Mouse (Mus musculus): ENCODE data around the gene Stx5a.

Stx5a gene

DNA sequence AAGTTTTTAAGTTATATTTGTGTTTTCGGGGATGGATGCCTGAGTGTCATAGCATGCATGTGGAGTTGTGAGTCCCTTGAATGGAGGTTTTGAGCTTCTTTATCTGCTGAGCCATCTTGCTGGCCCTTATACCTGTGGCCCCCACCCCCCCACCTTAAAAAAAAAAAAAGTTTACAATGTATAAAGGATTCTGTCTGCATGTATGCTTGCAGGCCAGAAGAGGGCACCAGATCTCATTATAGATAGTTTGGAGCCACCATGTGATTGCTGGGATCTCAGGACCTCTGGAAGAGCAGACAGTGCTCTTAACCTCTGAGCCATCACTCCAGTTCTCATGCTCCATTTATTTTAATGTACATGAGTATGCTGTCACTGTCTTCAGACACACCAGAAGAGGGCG lies 6.2 kb downstream of the Stx5a start:
- H3K4me3 ChIP-seq (replicated peaks; ENCODE audit: low read length): no peak overlapping the region
- peaks cover 95% of the 10 kb centered on the region for H3K36me3 ChIP-seq (ENCODE audit: insufficient read depth, low read length)
- peaks cover 14% of the 10 kb centered on the region for H3K4me1 ChIP-seq (replicated peaks; ENCODE audit: low read depth, low read length)
- H3K9me3 ChIP-seq (ENCODE audit: low read length): no peaks in the 10 kb centered on the region
- no peaks in the 10 kb centered on the region for H3K27me3 ChIP-seq (ENCODE audit: insufficient read depth, low read length)
- TF ChIP-seq CTCF (conservative IDR thresholded peaks at IDR 0.05; ENCODE audit: low read length) (peak; percentile 33), POU5F1 (IDR thresholded peaks at IDR 0.05; ENCODE audit: borderline replicate concordance, low read length) (no peak)

DNA sequence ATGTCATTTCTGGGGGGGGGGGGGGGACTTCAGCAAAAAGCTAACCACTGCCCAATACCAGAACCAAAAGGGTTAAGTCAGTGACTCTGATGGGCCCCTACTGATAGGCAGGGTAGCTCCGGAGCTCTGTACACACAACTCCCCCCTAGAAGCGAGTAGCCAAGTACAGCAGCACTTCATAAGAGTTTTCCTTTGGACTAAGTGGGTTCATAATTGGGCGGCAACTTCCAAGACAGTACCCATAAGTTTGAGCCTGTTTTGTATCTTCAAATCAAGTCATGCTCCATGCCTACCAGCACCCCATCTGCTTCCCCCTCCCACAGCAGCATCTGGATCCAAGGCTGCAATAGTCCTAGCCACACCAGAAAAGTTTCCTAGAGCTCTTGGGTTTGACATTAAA lies 14.4 kb downstream of the Stx5a start:
- Histone ChIP-seq H3K4me3 (replicated peaks; ENCODE audit: low read length) (peak overlapping the region; percentile 97), H3K36me3 (ENCODE audit: insufficient read depth, low read length) (peaks cover 53% of the 10 kb centered on the region), H3K9me3 (ENCODE audit: low read length) (no peaks in the 10 kb centered on the region), H3K27me3 (ENCODE audit: insufficient read depth, low read length) (no peaks in the 10 kb centered on the region), H3K4me1 (replicated peaks; ENCODE audit: low read depth, low read length) (peaks cover 42% of the 10 kb centered on the region)
- no peak for TF ChIP-seq CTCF (conservative IDR thresholded peaks at IDR 0.05; ENCODE audit: low read length)
- no peak for TF ChIP-seq POU5F1 (IDR thresholded peaks at IDR 0.05; ENCODE audit: borderline replicate concordance, low read length)
- no peak for TF ChIP-seq NANOG (IDR thresholded peaks at IDR 0.05; ENCODE audit: borderline replicate concordance, low read length)

DNA sequence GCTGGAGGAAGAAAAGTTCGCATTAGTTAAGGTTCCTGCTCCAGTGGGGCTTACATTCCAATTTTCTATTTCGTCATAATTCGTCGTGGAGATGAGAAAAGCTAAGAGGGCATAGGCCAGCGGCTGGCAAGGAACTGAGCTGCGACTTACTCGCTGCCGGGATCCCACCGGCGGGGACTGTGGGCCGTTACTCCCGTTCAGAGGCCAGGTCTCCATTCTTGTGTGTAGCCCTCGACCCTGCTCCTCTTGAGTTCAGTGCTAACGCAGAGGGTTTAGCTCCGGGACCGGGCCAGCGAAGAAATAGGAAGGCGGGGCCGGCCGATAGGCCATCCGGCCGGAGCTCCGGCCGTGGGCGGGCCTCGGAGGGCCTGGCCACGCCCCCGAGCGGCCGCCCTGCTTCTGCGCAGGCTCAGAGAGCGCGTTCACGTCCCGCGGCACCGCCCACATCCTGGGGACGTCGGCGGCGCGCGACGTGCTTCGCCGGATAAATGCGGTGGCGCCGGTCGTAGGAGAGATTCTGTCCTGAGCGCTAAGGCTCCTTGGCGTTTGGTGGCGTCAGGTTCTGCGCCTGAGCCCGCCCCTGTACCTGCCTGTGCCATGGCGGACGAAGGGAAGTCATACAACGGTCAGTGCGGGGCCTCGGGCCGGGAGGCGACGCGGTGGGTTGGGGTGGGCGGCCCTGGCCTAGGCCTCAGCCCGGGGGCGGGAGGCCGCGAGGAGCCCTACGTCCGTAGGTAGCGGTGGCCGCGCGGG lies 15.6 kb downstream of the Stx5a start, which contains the start of gene Nxf1:
Nxf1 (plus strand) TSS at position 439 of the 753 bp plus-strand sequence.
- Histone ChIP-seq H3K4me1 (replicated peaks; ENCODE audit: low read depth, low read length) (peaks cover 47% of the 10 kb centered on the region), H3K4me3 (replicated peaks; ENCODE audit: low read length) (peak within 1 kb of the TSS; percentile 97), H3K36me3 (ENCODE audit: insufficient read depth, low read length) (peaks cover 48% of the 10 kb centered on the region), H3K27me3 (ENCODE audit: insufficient read depth, low read length) (no peaks in the 10 kb centered on the region), H3K9me3 (ENCODE audit: low read length) (no peaks in the 10 kb centered on the region)
- TF ChIP-seq NANOG (IDR thresholded peaks at IDR 0.05; ENCODE audit: borderline replicate concordance, low read length): no peak
- TF ChIP-seq CTCF (conservative IDR thresholded peaks at IDR 0.05; ENCODE audit: low read length): no peak
- no peak for TF ChIP-seq POU5F1 (IDR thresholded peaks at IDR 0.05; ENCODE audit: borderline replicate concordance, low read length)

DNA sequence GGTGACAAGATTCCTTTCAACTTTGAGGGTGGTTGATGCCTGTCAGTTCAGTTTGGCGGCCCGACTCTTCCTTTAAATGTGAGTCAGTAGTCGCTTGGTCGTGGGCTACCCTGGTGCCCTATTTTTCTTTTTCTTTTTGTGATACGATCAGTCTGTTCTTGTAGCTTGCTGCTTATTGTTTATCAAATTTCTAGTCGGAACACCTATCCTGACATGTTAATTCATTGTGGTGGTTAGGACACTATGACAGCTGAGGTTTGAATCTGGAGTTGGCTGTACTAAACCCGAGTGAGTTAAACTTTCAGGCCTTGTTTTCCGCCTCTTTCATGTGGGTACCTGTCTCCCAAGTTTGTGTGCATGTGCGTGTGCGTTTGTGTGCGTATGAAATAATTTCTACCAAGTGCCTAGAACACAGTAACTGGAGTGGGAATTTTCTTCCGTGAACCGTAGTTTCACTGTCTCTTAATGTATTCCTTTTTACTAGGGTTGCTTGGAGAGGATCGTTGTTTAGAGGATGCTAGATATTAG lies 16.3 kb downstream of the Stx5a start:
- H3K4me3 ChIP-seq (replicated peaks; ENCODE audit: low read length): peak overlapping the region; percentile 97
- H3K36me3 ChIP-seq (ENCODE audit: insufficient read depth, low read length): peaks cover 48% of the 10 kb centered on the region
- no peaks in the 10 kb centered on the region for H3K27me3 ChIP-seq (ENCODE audit: insufficient read depth, low read length)
- no peak for TF ChIP-seq NANOG (IDR thresholded peaks at IDR 0.05; ENCODE audit: borderline replicate concordance, low read length)
- TF ChIP-seq POU5F1 (IDR thresholded peaks at IDR 0.05; ENCODE audit: borderline replicate concordance, low read length): no peak
- TF ChIP-seq CTCF (conservative IDR thresholded peaks at IDR 0.05; ENCODE audit: low read length): no peak
- H3K9me3 ChIP-seq (ENCODE audit: low read length): no peaks in the 10 kb centered on the region
- H3K4me1 ChIP-seq (replicated peaks; ENCODE audit: low read depth, low read length): peaks cover 51% of the 10 kb centered on the region

DNA sequence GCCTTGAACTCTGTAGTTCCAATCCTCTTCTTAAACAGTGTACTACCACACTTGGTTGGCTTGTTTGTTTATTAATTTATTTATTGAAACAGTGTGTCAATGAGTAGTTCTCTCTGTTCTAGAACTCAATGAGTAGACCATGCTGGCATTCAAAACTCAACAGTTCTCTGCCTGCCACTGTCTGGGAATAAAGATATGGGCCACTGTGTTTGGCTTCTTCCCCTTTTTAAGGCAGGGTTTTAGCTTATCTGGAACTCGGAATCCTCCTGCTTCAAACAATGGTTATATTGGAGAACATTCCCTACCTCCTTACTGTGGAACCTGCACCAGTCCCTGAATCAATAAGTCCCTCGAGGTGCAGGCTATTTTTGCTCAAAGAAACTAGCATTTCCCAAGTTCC lies 17.7 kb downstream of the Stx5a start:
- H3K4me3 ChIP-seq (replicated peaks; ENCODE audit: low read length): peak overlapping the region; percentile 97
- H3K9me3 ChIP-seq (ENCODE audit: low read length): no peaks in the 10 kb centered on the region
- H3K27me3 ChIP-seq (ENCODE audit: insufficient read depth, low read length): no peaks in the 10 kb centered on the region
- H3K4me1 ChIP-seq (replicated peaks; ENCODE audit: low read depth, low read length): peaks cover 51% of the 10 kb centered on the region
- TF ChIP-seq POU5F1 (IDR thresholded peaks at IDR 0.05; ENCODE audit: borderline replicate concordance, low read length) (no peak), CTCF (conservative IDR thresholded peaks at IDR 0.05; ENCODE audit: low read length) (no peak), NANOG (IDR thresholded peaks at IDR 0.05; ENCODE audit: borderline replicate concordance, low read length) (no peak)
- H3K36me3 ChIP-seq (ENCODE audit: insufficient read depth, low read length): peaks cover 48% of the 10 kb centered on the region

DNA sequence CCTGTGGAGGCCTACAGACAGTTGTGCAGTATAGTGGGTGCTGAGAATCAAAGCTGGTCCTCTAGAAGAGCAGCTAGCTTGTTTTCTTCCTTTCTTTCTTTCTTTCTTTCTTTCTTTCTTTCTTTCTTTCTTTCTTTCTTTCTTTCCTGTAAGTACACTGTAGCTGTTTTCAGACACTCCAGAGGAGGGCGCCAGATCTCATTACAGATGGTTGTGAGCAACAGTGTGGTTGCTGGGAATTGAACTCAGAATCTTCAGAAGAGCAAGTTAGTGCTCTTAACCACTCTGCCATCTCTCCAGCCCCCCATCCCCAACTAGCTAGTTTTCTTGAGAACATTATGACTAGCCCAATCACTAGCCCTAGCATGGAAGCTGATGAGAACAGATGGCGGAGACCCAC lies 19.5 kb downstream of the Stx5a start:
- peaks cover 7% of the 10 kb centered on the region; the same call in 1 of the 2 replicates for H3K9me3 ChIP-seq (ENCODE audit: low read length)
- no peak for TF ChIP-seq POU5F1 (IDR thresholded peaks at IDR 0.05; ENCODE audit: borderline replicate concordance, low read length)
- no peak; the same call in 1 of the 2 replicates for TF ChIP-seq CTCF (conservative IDR thresholded peaks at IDR 0.05; ENCODE audit: low read length)
- TF ChIP-seq NANOG (IDR thresholded peaks at IDR 0.05; ENCODE audit: borderline replicate concordance, low read length): no peak
- no peak overlapping the region for H3K4me3 ChIP-seq (replicated peaks; ENCODE audit: low read length)
- H3K27me3 ChIP-seq (ENCODE audit: insufficient read depth, low read length): no peaks in the 10 kb centered on the region
- H3K4me1 ChIP-seq (replicated peaks; ENCODE audit: low read depth, low read length): peaks cover 42% of the 10 kb centered on the region
- H3K36me3 ChIP-seq (ENCODE audit: insufficient read depth, low read length): peaks cover 48% of the 10 kb centered on the region

DNA sequence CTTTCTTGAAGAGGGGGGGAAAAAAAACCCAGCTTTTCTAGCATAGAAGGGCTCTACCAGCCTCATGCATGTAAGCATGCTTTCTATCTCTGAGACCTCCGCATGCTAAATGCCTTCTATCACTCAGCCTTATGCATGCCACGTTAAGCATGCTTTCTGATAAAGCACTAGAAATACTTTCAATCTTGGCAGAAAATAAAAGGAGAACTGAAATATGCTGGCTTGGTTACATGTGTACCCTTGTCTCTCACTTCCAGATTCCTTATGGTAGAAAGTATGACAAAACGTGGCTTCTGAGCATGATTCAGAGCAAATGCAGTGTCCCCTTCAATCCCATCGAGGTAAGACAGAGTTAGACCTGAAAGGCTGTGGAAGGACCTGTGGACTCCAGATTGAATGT lies 22.1 kb downstream of the Stx5a start:
- Histone ChIP-seq H3K36me3 (ENCODE audit: insufficient read depth, low read length) (peaks cover 72% of the 10 kb centered on the region), H3K4me1 (replicated peaks; ENCODE audit: low read depth, low read length) (peaks cover 29% of the 10 kb centered on the region), H3K4me3 (replicated peaks; ENCODE audit: low read length) (no peak overlapping the region), H3K9me3 (ENCODE audit: low read length) (peaks cover 8% of the 10 kb centered on the region; the same call in 1 of the 2 replicates), H3K27me3 (ENCODE audit: insufficient read depth, low read length) (no peaks in the 10 kb centered on the region)
- TF ChIP-seq NANOG (IDR thresholded peaks at IDR 0.05; ENCODE audit: borderline replicate concordance, low read length): no peak
- no peak for TF ChIP-seq CTCF (conservative IDR thresholded peaks at IDR 0.05; ENCODE audit: low read length)
- TF ChIP-seq POU5F1 (IDR thresholded peaks at IDR 0.05; ENCODE audit: borderline replicate concordance, low read length): no peak

DNA sequence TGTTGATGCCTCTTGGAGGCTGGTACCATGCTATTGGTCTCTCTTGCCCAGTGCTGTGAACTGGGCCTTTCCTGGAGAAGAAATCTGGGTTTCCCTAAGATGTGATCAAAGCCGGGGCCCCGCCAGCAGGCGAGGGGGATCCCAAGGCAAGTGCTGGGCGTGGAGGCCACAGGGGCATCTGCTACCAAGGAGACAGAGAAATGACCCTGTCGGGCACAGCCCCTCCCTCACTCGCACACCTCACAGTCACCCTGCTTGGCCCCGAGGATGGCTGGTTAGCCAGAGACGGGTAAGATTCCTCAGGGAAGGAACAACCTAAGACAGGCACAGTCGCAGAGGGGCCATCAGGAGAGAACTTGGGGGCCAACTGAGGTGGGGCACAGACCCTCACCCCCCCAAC lies 24.3 kb downstream of the Stx5a start:
- peaks cover 8% of the 10 kb centered on the region; the same call in 1 of the 2 replicates for H3K9me3 ChIP-seq (ENCODE audit: low read length)

More for the DNA sequence above, 24.3 kb downstream of the Stx5a start:
- Histone ChIP-seq H3K27me3 (ENCODE audit: insufficient read depth, low read length) (no peaks in the 10 kb centered on the region), H3K4me1 (replicated peaks; ENCODE audit: low read depth, low read length) (peaks cover 20% of the 10 kb centered on the region), H3K36me3 (ENCODE audit: insufficient read depth, low read length) (peaks cover 92% of the 10 kb centered on the region), H3K4me3 (replicated peaks; ENCODE audit: low read length) (no peak overlapping the region)
- no peak for TF ChIP-seq NANOG (IDR thresholded peaks at IDR 0.05; ENCODE audit: borderline replicate concordance, low read length)
- TF ChIP-seq CTCF (conservative IDR thresholded peaks at IDR 0.05; ENCODE audit: low read length): no peak
- TF ChIP-seq POU5F1 (IDR thresholded peaks at IDR 0.05; ENCODE audit: borderline replicate concordance, low read length): no peak

All from E14TG2a.4 (cell line).